Comparison of ENCODE assay signal across 19 mouse cellular contexts in genomic region chr3:42589516-42589915, GRCm38 (mm10).
"Had no signal": no experiment of that assay in that cellular context is flagged by ENCODE, and none has a peak within 500 bp of the region (broad histone marks: within the 10 kb centered on the region; RNA-seq: fewer than 3 reads in every experiment).

No protein-coding gene starts in this region.

- H3K27me3 ChIP-seq: limb, embryonic 13.5 days; liver, embryonic 12.5 days; liver, embryonic 15.5 days; lung, embryonic 15.5 days; megakaryocyte, embryonic 14.5 days; midbrain, embryonic 13.5 days; stomach, embryonic 15.5 days had no signal

- H3K9ac ChIP-seq: limb, embryonic 13.5 days; liver, embryonic 12.5 days; liver, embryonic 15.5 days; lung, embryonic 15.5 days; midbrain, embryonic 13.5 days; stomach, embryonic 15.5 days had no signal

- H3K27ac ChIP-seq: limb, embryonic 10.5 days; limb, embryonic 13.5 days; liver, embryonic 12.5 days; liver, embryonic 15.5 days; lung, embryonic 15.5 days; midbrain, embryonic 10.5 days; midbrain, embryonic 13.5 days; stomach, embryonic 15.5 days had no signal

- H3K4me2 ChIP-seq: limb, embryonic 13.5 days; liver, embryonic 12.5 days; liver, embryonic 15.5 days; lung, embryonic 15.5 days; midbrain, embryonic 13.5 days; stomach, embryonic 15.5 days had no signal

- DNase-seq: kidney, adult 8-10 months; kidney, postnatal 14 days; kidney, postnatal 4 days; liver; lung, adult 18-20 months; lung, postnatal 10 days; lung, postnatal 36 days; spleen, adult 18-20 months; thymus, postnatal 25 days had no signal

- H3K36me3 ChIP-seq: limb, embryonic 10.5 days; limb, embryonic 13.5 days; liver, embryonic 12.5 days; liver, embryonic 15.5 days; lung, embryonic 15.5 days; midbrain, embryonic 10.5 days; midbrain, embryonic 13.5 days; stomach, embryonic 15.5 days had no signal

- H3K4me1 ChIP-seq: limb, embryonic 10.5 days; limb, embryonic 13.5 days; liver, embryonic 12.5 days; liver, embryonic 15.5 days; lung, embryonic 15.5 days; megakaryocyte, embryonic 14.5 days; midbrain, embryonic 10.5 days; midbrain, embryonic 13.5 days; stomach, embryonic 15.5 days had no signal

- H3K4me3 ChIP-seq: limb, embryonic 10.5 days; limb, embryonic 13.5 days; liver, embryonic 12.5 days; liver, embryonic 15.5 days; lung, embryonic 15.5 days; megakaryocyte, embryonic 14.5 days; midbrain, embryonic 10.5 days; midbrain, embryonic 13.5 days; stomach, embryonic 15.5 days had no signal

- ATAC-seq: liver, embryonic 12.5 days; midbrain, embryonic 13.5 days; midbrain, embryonic 16.5 days had no signal

- H3K9me3 ChIP-seq: limb, embryonic 10.5 days; limb, embryonic 13.5 days; liver, embryonic 12.5 days; liver, embryonic 15.5 days; lung, embryonic 15.5 days; megakaryocyte, embryonic 14.5 days; midbrain, embryonic 10.5 days; midbrain, embryonic 13.5 days; stomach, embryonic 15.5 days had no signal
